Mouse (Mus musculus) CH12.LX (cell line): ENCODE results near the gene Sppl2b. TPM values are rescaled to one million over a fixed set of nuclear protein-coding genes. Genes with fewer than 3 reads are reported as not detected.

Experiments used
- DNase-seq: peaks from one replicate; pipeline ENCODE4 v3.0.0-alpha.2; 2013; ENCODE audit errors: extremely low read depth
- H3K27ac ChIP-seq: 2 replicates; pipeline ENCODE4 v1.5.1; 2012; ENCODE audit warnings: low read depth, mild to moderate bottlenecking, control low read depth, moderate library complexity; ENCODE audit not compliant: insufficient read depth
- H3K27me3 ChIP-seq: replicated peaks from 2 replicates; pipeline ENCODE3; 2012; ENCODE audit warnings: inconsistent platforms
- H3K36me3 ChIP-seq, 2 experiments: replicated peaks in 1 of 2; 2 replicates each; pipeline versions ENCODE3 to v1.6.1; 2012; ENCODE audit warnings: inconsistent platforms in 1 of 2, low read length in 1 of 2, mild to moderate bottlenecking in 1 of 2, mixed read lengths in 1 of 2, moderate library complexity in 1 of 2; ENCODE audit not compliant: control insufficient read depth in 1 of 2, insufficient read depth in 1 of 2
- H3K4me1 ChIP-seq, 2 experiments: 2 replicates each; pipeline ENCODE4 v1.6.1; 2012; ENCODE audit warnings: inconsistent platforms in 1 of 2, moderate library complexity in 1 of 2; ENCODE audit not compliant: insufficient read depth in 2 of 2, control insufficient read depth in 1 of 2
- H3K4me2 ChIP-seq: 2 replicates; pipeline ENCODE4 v1.6.1; 2012; ENCODE audit warnings: low read depth, mild to moderate bottlenecking, control low read depth; ENCODE audit not compliant: poor library complexity, insufficient read depth, severe bottlenecking
- H3K4me3 ChIP-seq, 3 experiments: fragments of 150-350 bp in 1 of 3; sonication (generic) in 1 of 3; replicated peaks in 1 of 3; 2 replicates each; pipeline versions ENCODE3 to v1.5.1; 2011 to 2012; ENCODE audit warnings: low read depth in 2 of 3, low read length in 2 of 3, mild to moderate bottlenecking in 2 of 3, moderate library complexity in 2 of 3, control low read depth in 1 of 3, improper control_type of control experiment in 1 of 3, inconsistent platforms in 1 of 3, mixed read lengths in 1 of 3; ENCODE audit not compliant: poor library complexity in 1 of 3
- H3K79me2 ChIP-seq: replicated peaks from 2 replicates; pipeline ENCODE4 v1.6.1; 2012; ENCODE audit warnings: mild to moderate bottlenecking, moderate library complexity; ENCODE audit not compliant: control insufficient read depth, poor library complexity, insufficient read depth, severe bottlenecking; ENCODE audit errors: extremely low read depth
- H3K9ac ChIP-seq: 2 replicates; pipeline ENCODE4 v1.6.1; 2012; ENCODE audit warnings: low read depth, mild to moderate bottlenecking, control low read depth, moderate library complexity; ENCODE audit not compliant: insufficient read depth
- H3K9me3 ChIP-seq: replicated peaks from 2 replicates; pipeline ENCODE3; 2012; ENCODE audit warnings: low read length, inconsistent platforms, mixed read lengths
- CHD2 ChIP-seq: IDR thresholded peaks from 2 replicates; pipeline ENCODE4 v1.6.1; 2011; ENCODE audit warnings: low read length, improper control_type of control experiment
- CTCF ChIP-seq, 2 experiments: IDR thresholded peaks in 1 of 2; conservative IDR thresholded peaks in 1 of 2; 2 replicates each; pipeline ENCODE4 v1.5.1; 2011 to 2012; ENCODE audit warnings: low read depth in 2 of 2, low read length in 2 of 2, improper control_type of control experiment in 1 of 2, inconsistent platforms in 1 of 2, mild to moderate bottlenecking in 1 of 2, moderate library complexity in 1 of 2
- E2F4 ChIP-seq: IDR thresholded peaks from 2 replicates; pipeline ENCODE4 v1.6.1; 2011; ENCODE audit warnings: low read depth, low read length, improper control_type of control experiment; ENCODE audit not compliant: insufficient replicate concordance
- ELF1 ChIP-seq: IDR thresholded peaks from 2 replicates; pipeline ENCODE4 v1.6.1; 2014; ENCODE audit warnings: low read depth, mild to moderate bottlenecking, inconsistent platforms, low read length, improper control_type of control experiment
- EP300 ChIP-seq: IDR thresholded peaks from 2 replicates; pipeline ENCODE4 v1.6.1; 2011; ENCODE audit warnings: low read length, improper control_type of control experiment
- ETS1 ChIP-seq: conservative IDR thresholded peaks from 2 replicates; pipeline ENCODE4 v1.6.1; 2012; ENCODE audit warnings: low read depth, mild to moderate bottlenecking, inconsistent platforms, low read length, improper control_type of control experiment, moderate library complexity
- GABPA ChIP-seq: IDR thresholded peaks from 2 replicates; pipeline ENCODE4 v1.6.1; 2012; ENCODE audit warnings: low read depth, low read length, improper control_type of control experiment, inconsistent platforms; ENCODE audit not compliant: insufficient replicate concordance
- JUN ChIP-seq: IDR thresholded peaks from 2 replicates; pipeline ENCODE4 v1.6.1; 2011; ENCODE audit warnings: low read depth, mild to moderate bottlenecking, low read length, improper control_type of control experiment, moderate library complexity; ENCODE audit not compliant: insufficient read depth
- KAT2A ChIP-seq: IDR thresholded peaks from 2 replicates; pipeline ENCODE4 v1.6.1; 2012; ENCODE audit warnings: low read length, improper control_type of control experiment, inconsistent platforms; ENCODE audit not compliant: insufficient replicate concordance
- MAFK ChIP-seq: IDR thresholded peaks from 2 replicates; pipeline ENCODE4 v1.6.1; 2011; ENCODE audit warnings: low read length, improper control_type of control experiment; ENCODE audit not compliant: insufficient replicate concordance
- MAX ChIP-seq: IDR thresholded peaks from 2 replicates; pipeline ENCODE4 v1.6.1; 2011; ENCODE audit warnings: low read length, improper control_type of control experiment
- MAZ ChIP-seq: IDR thresholded peaks from 2 replicates; pipeline ENCODE4 v1.6.1; 2012; ENCODE audit warnings: low read depth, mild to moderate bottlenecking, inconsistent platforms, low read length, improper control_type of control experiment, moderate library complexity
- MEF2A ChIP-seq: IDR thresholded peaks from 2 replicates; pipeline ENCODE4 v1.6.1; 2014; ENCODE audit warnings: low read depth, mild to moderate bottlenecking, inconsistent platforms, low read length, improper control_type of control experiment, borderline replicate concordance
- MXI1 ChIP-seq: IDR thresholded peaks from 2 replicates; pipeline ENCODE4 v1.6.1; 2011; ENCODE audit warnings: mild to moderate bottlenecking, low read depth, low read length, improper control_type of control experiment
- NELFE ChIP-seq: IDR thresholded peaks from 2 replicates; pipeline ENCODE4 v1.6.1; 2011; ENCODE audit warnings: low read depth, low read length, improper control_type of control experiment
- PAX5 ChIP-seq: IDR thresholded peaks from 2 replicates; pipeline ENCODE4 v1.6.1; 2012; ENCODE audit warnings: low read length, inconsistent platforms, mixed read lengths
- POLR2AphosphoS2 ChIP-seq: IDR thresholded peaks from 2 replicates; pipeline ENCODE4 v1.6.1; 2011; ENCODE audit warnings: low read depth, low read length, improper control_type of control experiment
- RAD21 ChIP-seq: IDR thresholded peaks from 2 replicates; pipeline ENCODE4 v1.6.1; 2011; ENCODE audit warnings: low read depth, mild to moderate bottlenecking, low read length, improper control_type of control experiment, moderate library complexity
- RCOR1 ChIP-seq: conservative IDR thresholded peaks from 2 replicates; pipeline ENCODE4 v1.6.1; 2012; ENCODE audit warnings: low read depth, mild to moderate bottlenecking, inconsistent platforms, low read length, improper control_type of control experiment
- SMC3 ChIP-seq: IDR thresholded peaks from 2 replicates; pipeline ENCODE4 v1.6.1; 2011; ENCODE audit warnings: low read depth, low read length, improper control_type of control experiment
- TCF12 ChIP-seq: IDR thresholded peaks from 2 replicates; pipeline ENCODE4 v1.6.1; 2014; ENCODE audit warnings: low read depth, mild to moderate bottlenecking, inconsistent platforms, low read length, improper control_type of control experiment
- UBTF ChIP-seq: IDR thresholded peaks from 2 replicates; pipeline ENCODE4 v1.6.1; 2012; ENCODE audit warnings: low read depth, mild to moderate bottlenecking, inconsistent platforms, low read length, improper control_type of control experiment, moderate library complexity
- USF2 ChIP-seq: conservative IDR thresholded peaks from 2 replicates; pipeline ENCODE4 v1.6.1; 2011; ENCODE audit warnings: low read depth, low read length, improper control_type of control experiment
- ZC3H11A ChIP-seq: IDR thresholded peaks from 2 replicates; pipeline ENCODE4 v1.6.1; 2012; ENCODE audit warnings: low read depth, mild to moderate bottlenecking, inconsistent platforms, low read length, improper control_type of control experiment
- dilution Hi-C: fragments of 300-500 bp; cut with MboI; formaldehyde crosslinking; loops from 2 replicates; pipeline ENCODE4 v1.14.3; 2020; ENCODE audit warnings: low sequenced_read_pairs; ENCODE audit not compliant: extremely low pct_unique_long_range_greater_than_20kb, extremely low pct_ligation_motif_present
- in situ Hi-C: fragments of 300-500 bp; cut with MboI; formaldehyde crosslinking; loops from 3 replicates; pipeline ENCODE4 v1.14.3; 2019; ENCODE audit warnings: low sequenced_read_pairs, low pct_ligation_motif_present, low pct_unique_long_range_greater_than_20kb, mixed read lengths
- polyA plus RNA-seq: library from polyadenylated mRNA; unstranded; fragments of >175 nt; gene quantifications from 2 replicates; pipeline ENCODE4 v1.2.1, GENCODE M21; 2012; ENCODE audit warnings: low read depth; ENCODE audit not compliant: insufficient read length
- total RNA-seq, 2 experiments: library from RNA; depleted of rRNA; stranded (reverse); fragments of 300-350 nt in 1 of 2; fragments of >200 nt in 1 of 2; gene quantifications; 2 replicates each; pipeline ENCODE4 v1.2.3; 2012 to 2014

The Sppl2b gene
- total and polyA plus RNA-seq, 3 experiments = 13.8 to 24.1 (median 19.0) TPM

GRCm38 (mm10) chr10:80838346-80838912 is 16.6 kb upstream of the Sppl2b start:
- Histone ChIP-seq H3K36me3 (peaks cover 0 to 2% of the 10 kb centered on the region in 2 experiments), H3K27ac (no peak overlapping the region), H3K4me1 (peaks cover 0 to 12% of the 10 kb centered on the region in 2 experiments; a peak in 2 of 4 replicates), H3K79me2 (no peaks in the 10 kb centered on the region), H3K9me3 (no peaks in the 10 kb centered on the region), H3K27me3 (peaks cover 29% of the 10 kb centered on the region), H3K9ac (no peak overlapping the region), H3K4me3 (no peak overlapping the region), H3K4me2 (no peak overlapping the region)
- TF ChIP-seq ELF1 = no peak
- no peak for TF ChIP-seq ZC3H11A
- no peak for TF ChIP-seq MEF2A
- no peak for TF ChIP-seq SMC3
- no peak for TF ChIP-seq GABPA
- no peak for TF ChIP-seq KAT2A
- TF ChIP-seq CTCF (conservative IDR thresholded peaks at IDR 0.05 in 1 of 2, IDR thresholded peaks at IDR 0.05 in 1 of 2; ENCODE audit: low read depth in 2 of 2, low read length in 2 of 2) = no peak
- no peak for TF ChIP-seq POLR2AphosphoS2
- no peak for TF ChIP-seq JUN
- no peak for TF ChIP-seq ETS1
- no peak for TF ChIP-seq CHD2
- no peak for TF ChIP-seq USF2
- no peak for TF ChIP-seq E2F4
- dilution Hi-C loops = no loop called here
- in situ Hi-C loops = no loop called here
- DNase-seq = no peak

DNA sequence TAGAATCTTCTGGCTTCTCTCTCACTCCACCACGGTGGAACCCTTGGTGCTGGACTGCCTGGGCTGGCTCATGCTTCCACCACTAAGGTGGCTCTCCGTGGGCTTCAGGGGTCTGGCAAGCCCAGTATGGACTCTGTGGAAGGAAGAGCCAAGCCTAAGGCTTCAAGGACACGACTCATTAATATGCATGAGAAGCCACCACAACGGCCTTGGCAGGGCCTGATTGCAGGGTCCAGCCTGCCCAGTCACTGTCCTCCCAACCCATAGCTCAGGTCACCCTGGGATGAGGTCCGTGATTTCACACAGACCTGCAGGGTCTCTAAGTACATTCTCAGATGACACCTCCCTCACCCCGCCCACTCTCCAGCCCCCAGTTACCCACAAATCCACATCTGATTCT is 15.2 kb upstream of the Sppl2b start:
- dilution Hi-C loops = no loop called here
- no peaks in the 10 kb centered on the region for H3K9me3 ChIP-seq

More for the DNA sequence above, 15.2 kb upstream of the Sppl2b start:
- H3K27ac ChIP-seq = no peak overlapping the region
- H3K79me2 ChIP-seq = no peaks in the 10 kb centered on the region
- H3K9ac ChIP-seq = no peak overlapping the region
- H3K4me3 ChIP-seq = no peak overlapping the region
- TF ChIP-seq NELFE = no peak
- TF ChIP-seq RCOR1 = no peak
- no peak for TF ChIP-seq UBTF
- no peak for TF ChIP-seq ETS1
- no peak for TF ChIP-seq PAX5
- TF ChIP-seq EP300 = no peak
- TF ChIP-seq MXI1 = no peak
- TF ChIP-seq RAD21 = no peak
- no peak for TF ChIP-seq TCF12
- no peak for TF ChIP-seq MAFK
- TF ChIP-seq MAZ = no peak
- no peak for TF ChIP-seq MAX
- peaks cover 0 to 12% of the 10 kb centered on the region in 2 experiments; a peak in 2 of 4 replicates for H3K4me1 ChIP-seq
- peaks cover 42% of the 10 kb centered on the region for H3K27me3 ChIP-seq
- no peak for DNase-seq
- H3K36me3 ChIP-seq = peaks cover 0 to 2% of the 10 kb centered on the region in 2 experiments
- no peak overlapping the region for H3K4me2 ChIP-seq
- in situ Hi-C loops = no loop called here
